Mouse (Mus musculus): ENCODE results near the gene Pank2. TPM values are rescaled to one million over a fixed set of nuclear protein-coding genes. Genes with fewer than 3 reads are reported as not detected.

The Pank2 gene
- polyA plus RNA-seq, 1 experiment: 19.7 TPM

DNA sequence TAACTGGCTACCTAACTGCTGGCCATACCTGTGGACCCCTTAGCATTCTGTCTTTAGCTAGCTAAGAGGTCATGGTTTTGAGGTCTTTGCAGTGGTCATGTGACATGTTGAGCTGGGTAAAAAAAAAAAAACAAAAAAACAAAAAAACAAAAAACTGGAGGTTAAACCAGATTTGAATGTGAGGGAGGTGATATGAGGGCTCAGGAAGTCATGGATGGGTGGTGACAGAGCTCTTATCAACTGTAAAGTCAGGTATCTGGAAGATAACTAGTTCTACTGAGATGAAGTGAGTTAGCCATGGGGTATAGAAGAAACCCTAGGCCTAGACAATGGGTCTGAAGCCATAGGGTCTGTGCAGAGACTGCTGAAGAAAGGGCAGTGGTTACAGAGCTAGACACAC, 20.1 kb upstream of the Pank2 start:
- no peak for TF ChIP-seq POLR2A (IDR thresholded peaks at IDR 0.05; ENCODE audit: control insufficient read depth, low read depth, low read length)
- no peak for TF ChIP-seq CTCF (IDR thresholded peaks at IDR 0.05; ENCODE audit: control insufficient read depth, insufficient read depth, insufficient replicate concordance, low read depth, low read length)
- Histone ChIP-seq H3K4me3 (ENCODE audit: control insufficient read depth, low read depth, low read length) (no peak overlapping the region), H3K27me3 (ENCODE audit: control insufficient read depth, insufficient read depth, low read length) (no peaks in the 10 kb centered on the region), H3K27ac (ENCODE audit: control insufficient read depth, insufficient read depth, low read depth, low read length) (no peak overlapping the region), H3K36me3 (ENCODE audit: control insufficient read depth, insufficient read depth, low read length) (no peaks in the 10 kb centered on the region), H3K4me1 (ENCODE audit: control insufficient read depth, insufficient read depth, low read length) (no peaks in the 10 kb centered on the region)

DNA sequence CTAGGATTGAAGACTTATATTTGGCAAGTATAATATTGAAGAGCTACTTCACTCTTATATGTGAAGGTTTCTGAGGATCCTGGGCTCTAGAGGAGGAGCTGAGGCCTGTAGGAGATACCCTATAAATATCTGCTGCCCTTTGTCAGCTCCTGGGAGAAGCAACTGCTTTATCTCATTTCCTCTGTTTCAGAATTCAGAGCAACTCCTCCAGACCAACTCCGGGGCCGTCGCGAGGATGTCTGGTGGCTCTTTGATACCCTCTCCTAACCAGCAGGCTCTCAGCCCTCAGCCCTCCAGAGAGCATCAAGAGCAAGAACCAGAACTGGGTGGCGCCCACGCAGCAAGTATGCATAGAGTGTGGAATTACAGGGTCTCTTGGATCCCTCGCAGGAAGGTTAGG, 19.4 kb upstream of the Pank2 start:
- no peaks in the 10 kb centered on the region for H3K36me3 ChIP-seq (ENCODE audit: control insufficient read depth, insufficient read depth, low read length)
- H3K4me3 ChIP-seq (ENCODE audit: control insufficient read depth, low read depth, low read length): no peak overlapping the region
- H3K27ac ChIP-seq (ENCODE audit: control insufficient read depth, insufficient read depth, low read depth, low read length): no peak overlapping the region
- no peaks in the 10 kb centered on the region for H3K27me3 ChIP-seq (ENCODE audit: control insufficient read depth, insufficient read depth, low read length)
- TF ChIP-seq POLR2A (IDR thresholded peaks at IDR 0.05; ENCODE audit: control insufficient read depth, low read depth, low read length) (no peak), CTCF (IDR thresholded peaks at IDR 0.05; ENCODE audit: control insufficient read depth, insufficient read depth, insufficient replicate concordance, low read depth, low read length) (no peak)
- no peaks in the 10 kb centered on the region for H3K4me1 ChIP-seq (ENCODE audit: control insufficient read depth, insufficient read depth, low read length)

DNA sequence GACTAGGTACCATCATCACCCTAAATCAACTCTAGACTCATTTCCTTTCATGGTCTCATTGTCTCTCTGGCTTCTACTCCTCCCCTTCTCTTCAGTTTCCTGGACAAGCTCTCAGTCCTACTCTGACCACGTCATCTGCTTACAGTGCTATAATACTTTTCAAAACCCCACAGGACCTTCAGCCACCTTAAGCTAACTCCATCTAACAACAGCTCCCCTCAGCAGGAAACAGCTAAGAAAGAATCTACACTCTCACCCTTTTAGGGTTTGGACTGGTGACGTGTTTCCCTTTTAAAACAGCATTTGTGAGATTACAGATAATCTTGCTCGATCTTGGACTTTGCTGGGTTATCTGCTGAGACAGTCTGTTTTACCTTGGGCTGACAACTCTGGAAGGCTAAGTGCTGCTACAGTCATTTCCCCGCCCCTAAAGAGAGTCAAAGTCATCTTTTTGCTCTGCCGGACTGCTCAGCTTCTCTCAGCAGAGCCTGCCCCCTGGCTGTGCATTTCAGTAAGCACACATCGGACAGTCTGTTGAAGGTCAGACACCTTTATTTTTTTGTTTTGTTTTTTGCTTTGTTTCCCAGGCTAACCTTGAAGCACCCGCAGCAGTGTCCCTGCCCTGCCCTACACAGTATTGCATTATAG, 8.5 kb upstream of the Pank2 start:
- Histone ChIP-seq H3K36me3 (ENCODE audit: control insufficient read depth, insufficient read depth, low read length) (no peaks in the 10 kb centered on the region), H3K27ac (ENCODE audit: control insufficient read depth, insufficient read depth, low read depth, low read length) (peak overlapping the region; percentile 42; the same call in 1 of the 2 replicates), H3K4me3 (ENCODE audit: control insufficient read depth, low read depth, low read length) (no peak overlapping the region), H3K27me3 (ENCODE audit: control insufficient read depth, insufficient read depth, low read length) (no peaks in the 10 kb centered on the region), H3K4me1 (ENCODE audit: control insufficient read depth, insufficient read depth, low read length) (peaks cover 2% of the 10 kb centered on the region)
- TF ChIP-seq CTCF (IDR thresholded peaks at IDR 0.05; ENCODE audit: control insufficient read depth, insufficient read depth, insufficient replicate concordance, low read depth, low read length) (peak; percentile 51; the same call in 1 of the 2 replicates), POLR2A (IDR thresholded peaks at IDR 0.05; ENCODE audit: control insufficient read depth, low read depth, low read length) (no peak)

DNA sequence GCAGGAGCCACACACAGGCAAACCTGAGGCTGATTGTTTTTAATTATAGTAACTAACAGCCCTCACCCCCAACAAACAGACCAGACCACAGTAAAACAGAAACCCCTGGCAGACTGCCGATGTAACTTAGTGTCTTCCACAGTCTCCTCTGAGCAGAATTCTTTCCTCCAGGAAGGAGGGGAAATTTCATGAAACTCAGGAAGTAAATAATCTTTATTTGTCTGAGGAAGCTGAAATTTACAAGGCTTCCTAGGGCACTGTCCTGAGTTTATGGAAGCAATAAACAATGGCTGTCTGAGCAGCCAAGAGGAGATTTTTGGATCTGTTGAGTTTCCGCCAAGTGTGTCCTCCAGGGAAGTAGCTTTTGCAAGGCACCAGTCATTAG, 8.0 kb upstream of the Pank2 start:
- TF ChIP-seq POLR2A (IDR thresholded peaks at IDR 0.05; ENCODE audit: control insufficient read depth, low read depth, low read length): no peak
- no peak for TF ChIP-seq CTCF (IDR thresholded peaks at IDR 0.05; ENCODE audit: control insufficient read depth, insufficient read depth, insufficient replicate concordance, low read depth, low read length)
- no peaks in the 10 kb centered on the region for H3K36me3 ChIP-seq (ENCODE audit: control insufficient read depth, insufficient read depth, low read length)
- H3K27ac ChIP-seq (ENCODE audit: control insufficient read depth, insufficient read depth, low read depth, low read length): peak overlapping the region; percentile 42
- no peak overlapping the region for H3K4me3 ChIP-seq (ENCODE audit: control insufficient read depth, low read depth, low read length)
- H3K4me1 ChIP-seq (ENCODE audit: control insufficient read depth, insufficient read depth, low read length): peaks cover 2% of the 10 kb centered on the region
- H3K27me3 ChIP-seq (ENCODE audit: control insufficient read depth, insufficient read depth, low read length): no peaks in the 10 kb centered on the region

GRCm38 (mm10) chr2:131255738-131256137, 6.6 kb upstream of the Pank2 start:
- peaks cover 6% of the 10 kb centered on the region for H3K4me1 ChIP-seq (ENCODE audit: control insufficient read depth, insufficient read depth, low read length)
- no peak for TF ChIP-seq POLR2A (IDR thresholded peaks at IDR 0.05; ENCODE audit: control insufficient read depth, low read depth, low read length)
- no peak for TF ChIP-seq CTCF (IDR thresholded peaks at IDR 0.05; ENCODE audit: control insufficient read depth, insufficient read depth, insufficient replicate concordance, low read depth, low read length)

GRCm38 (mm10) chr2:131258693-131259092, 3.6 kb upstream of the Pank2 start:
- H3K4me1 ChIP-seq (ENCODE audit: control insufficient read depth, insufficient read depth, low read length): peaks cover 8% of the 10 kb centered on the region
- H3K36me3 ChIP-seq (ENCODE audit: control insufficient read depth, insufficient read depth, low read length): no peaks in the 10 kb centered on the region
- H3K27me3 ChIP-seq (ENCODE audit: control insufficient read depth, insufficient read depth, low read length): no peaks in the 10 kb centered on the region
- no peak overlapping the region for H3K27ac ChIP-seq (ENCODE audit: control insufficient read depth, insufficient read depth, low read depth, low read length)
- H3K4me3 ChIP-seq (ENCODE audit: control insufficient read depth, low read depth, low read length): no peak overlapping the region
- no peak for TF ChIP-seq CTCF (IDR thresholded peaks at IDR 0.05; ENCODE audit: control insufficient read depth, insufficient read depth, insufficient replicate concordance, low read depth, low read length)
- no peak for TF ChIP-seq POLR2A (IDR thresholded peaks at IDR 0.05; ENCODE audit: control insufficient read depth, low read depth, low read length)

More at GRCm38 (mm10) chr2:131255738-131256137, 6.6 kb upstream of the Pank2 start:
- Histone ChIP-seq H3K4me3 (ENCODE audit: control insufficient read depth, low read depth, low read length) (no peak overlapping the region), H3K27me3 (ENCODE audit: control insufficient read depth, insufficient read depth, low read length) (no peaks in the 10 kb centered on the region), H3K36me3 (ENCODE audit: control insufficient read depth, insufficient read depth, low read length) (no peaks in the 10 kb centered on the region), H3K27ac (ENCODE audit: control insufficient read depth, insufficient read depth, low read depth, low read length) (no peak overlapping the region)

- H3K36me3 ChIP-seq (ENCODE audit: control insufficient read depth, insufficient read depth, low read length): no peaks in the 10 kb centered on the region
- H3K4me1 ChIP-seq (ENCODE audit: control insufficient read depth, insufficient read depth, low read length): peaks cover 11% of the 10 kb centered on the region
- H3K4me3 ChIP-seq (ENCODE audit: control insufficient read depth, low read depth, low read length): peak overlapping the region; percentile 36
- TF ChIP-seq POLR2A (IDR thresholded peaks at IDR 0.05; ENCODE audit: control insufficient read depth, low read depth, low read length) (no peak), CTCF (IDR thresholded peaks at IDR 0.05; ENCODE audit: control insufficient read depth, insufficient read depth, insufficient replicate concordance, low read depth, low read length) (no peak)
- H3K27me3 ChIP-seq (ENCODE audit: control insufficient read depth, insufficient read depth, low read length): no peaks in the 10 kb centered on the region
- H3K27ac ChIP-seq (ENCODE audit: control insufficient read depth, insufficient read depth, low read depth, low read length): no peak overlapping the region
Observed at GRCm38 (mm10) chr2:131260544-131261307, 1.6 kb upstream of the Pank2 start.

Measured in testis, adult 2 months (tissue).